Mouse (Mus musculus): Measurements from ENCODE around the gene Magoh. TPM values are rescaled to one million over a fixed set of nuclear protein-coding genes. Genes with fewer than 3 reads are reported as not detected.

The Magoh gene
- total RNA-seq (2021), result 10 to 100 TPM; 37.6 to 41.9 TPM

GRCm38 (mm10) chr4:107879254-107880050 lies at the start of gene Magoh:
TSS of gene Magoh (plus strand) at chr4:107879755.
- peak; percentile 87 to 97 for DNase-seq (ENCODE audit: extremely low spot score in 1 of 2, low spot score in 1 of 2)

GRCm38 (mm10) chr4:107830189-107830588 lies 49.4 kb upstream of the Magoh start:
- no peak for DNase-seq (ENCODE audit: extremely low spot score in 1 of 2, low spot score in 1 of 2)

- no peak for DNase-seq (ENCODE audit: extremely low spot score in 1 of 2, low spot score in 1 of 2)
These were observed 48.7 kb upstream of the Magoh start for GRCm38 (mm10) chr4:107830821-107831221.

- no peak for DNase-seq (ENCODE audit: extremely low spot score in 1 of 2, low spot score in 1 of 2)
These were observed 47.9 kb upstream of the Magoh start for GRCm38 (mm10) chr4:107831678-107832077.

GRCm38 (mm10) chr4:107833525-107833924 lies 46.0 kb upstream of the Magoh start:
- DNase-seq (ENCODE audit: extremely low spot score in 1 of 2, low spot score in 1 of 2), result no peak

- no peak for DNase-seq (ENCODE audit: extremely low spot score in 1 of 2, low spot score in 1 of 2)
These were observed 44.8 kb upstream of the Magoh start for GRCm38 (mm10) chr4:107834643-107835314.

- no peak for DNase-seq (ENCODE audit: extremely low spot score in 1 of 2, low spot score in 1 of 2)
These were observed 44.0 kb upstream of the Magoh start for GRCm38 (mm10) chr4:107835508-107835909.

GRCm38 (mm10) chr4:107836758-107837157 lies 42.8 kb upstream of the Magoh start:
- peak in 1 of 2 experiments; percentile 63 for DNase-seq (ENCODE audit: extremely low spot score in 1 of 2, low spot score in 1 of 2)

GRCm38 (mm10) chr4:107837910-107838309 lies 41.6 kb upstream of the Magoh start:
- DNase-seq (ENCODE audit: extremely low spot score in 1 of 2, low spot score in 1 of 2), result no peak

GRCm38 (mm10) chr4:107843687-107844086 lies 35.9 kb upstream of the Magoh start:
- no peak for DNase-seq (ENCODE audit: extremely low spot score in 1 of 2, low spot score in 1 of 2)

- DNase-seq (ENCODE audit: extremely low spot score in 1 of 2, low spot score in 1 of 2), result peak; percentile 90 to 97
These were observed 34.6 kb upstream of the Magoh start for GRCm38 (mm10) chr4:107844971-107845370.

GRCm38 (mm10) chr4:107846795-107847194 lies 32.8 kb upstream of the Magoh start:
- DNase-seq (ENCODE audit: extremely low spot score in 1 of 2, low spot score in 1 of 2), result no peak

- no peak for DNase-seq (ENCODE audit: extremely low spot score in 1 of 2, low spot score in 1 of 2)
These were observed 31.0 kb upstream of the Magoh start for GRCm38 (mm10) chr4:107848546-107848945.

GRCm38 (mm10) chr4:107849621-107850020 lies 29.9 kb upstream of the Magoh start:
- no peak for DNase-seq (ENCODE audit: extremely low spot score in 1 of 2, low spot score in 1 of 2)

- DNase-seq (ENCODE audit: extremely low spot score in 1 of 2, low spot score in 1 of 2), result no peak
These were observed 29.5 kb upstream of the Magoh start for GRCm38 (mm10) chr4:107850091-107850490.

GRCm38 (mm10) chr4:107853333-107853732 lies 26.2 kb upstream of the Magoh start:
- DNase-seq (ENCODE audit: extremely low spot score in 1 of 2, low spot score in 1 of 2), result no peak

GRCm38 (mm10) chr4:107853836-107854235 lies 25.7 kb upstream of the Magoh start:
- no peak for DNase-seq (ENCODE audit: extremely low spot score in 1 of 2, low spot score in 1 of 2)

GRCm38 (mm10) chr4:107856958-107857686 lies 22.4 kb upstream of the Magoh start:
- DNase-seq (ENCODE audit: extremely low spot score in 1 of 2, low spot score in 1 of 2), result no peak

- no peak for DNase-seq (ENCODE audit: extremely low spot score in 1 of 2, low spot score in 1 of 2)
These were observed 20.6 kb upstream of the Magoh start for GRCm38 (mm10) chr4:107858995-107859394.

GRCm38 (mm10) chr4:107864866-107865265 lies 14.7 kb upstream of the Magoh start:
- no peak for DNase-seq (ENCODE audit: extremely low spot score in 1 of 2, low spot score in 1 of 2)

GRCm38 (mm10) chr4:107881631-107882030 lies 2.1 kb downstream of the Magoh start:
- no peak for DNase-seq (ENCODE audit: extremely low spot score in 1 of 2, low spot score in 1 of 2)

Measured in layer of hippocampus, postnatal 25 days (tissue).